22 mouse cellular contexts compared by ENCODE assay signal in genomic region chr3:146686428-146686827, GRCm38 (mm10). TPM values are rescaled to one million over a fixed set of nuclear protein-coding genes. Genes with fewer than 3 reads are reported as not detected.
A peak's percentile ranks its signal among the peaks of the same experiment; 100 is the strongest.
DNase-seq lines count a peak whose midpoint lies in the region; ATAC-seq and TF ChIP-seq lines count a peak whose summit lies in the region.
"Had no signal": no experiment of that assay in that cellular context is flagged by ENCODE, and none has a peak within 500 bp of the region (broad histone marks: within the 10 kb centered on the region; RNA-seq: fewer than 3 reads in every experiment).

No protein-coding gene starts in this region.

- no peak for TF ChIP-seq EP300 in liver, embryonic 14.5 days (IDR thresholded peaks at IDR 0.05; ENCODE audit: low read depth)

- H3K4me3 ChIP-seq in thymus, adult 2 months (ENCODE audit: control insufficient read depth, insufficient read depth, low read length), result no peak overlapping the region
- no peak overlapping the region for H3K4me3 ChIP-seq in liver, embryonic 14.5 days (ENCODE audit: insufficient read depth in 1 of 2, low read depth in 2 of 2, low read length in 2 of 2)
- H3K4me3 ChIP-seq in forebrain, embryonic 10.5 days, result no peak overlapping the region
- H3K4me3 ChIP-seq: hindbrain, embryonic 15.5 days had no signal

- no peaks in the 10 kb centered on the region for H3K27me3 ChIP-seq in thymus, adult 2 months (ENCODE audit: control insufficient read depth, insufficient read depth, low read length)
- peaks cover 17% of the 10 kb centered on the region for H3K27me3 ChIP-seq in liver, embryonic 14.5 days (ENCODE audit: control insufficient read depth, insufficient read depth, low read length)
- peaks cover 33% of the 10 kb centered on the region for H3K27me3 ChIP-seq in forebrain, embryonic 10.5 days (ENCODE audit: poor library complexity, severe bottlenecking)

- peaks cover 20% of the 10 kb centered on the region for H3K4me1 ChIP-seq in thymus, adult 2 months (replicated peaks; ENCODE audit: control insufficient read depth, insufficient read depth, low read length)
- H3K4me1 ChIP-seq in liver, embryonic 14.5 days (replicated peaks; ENCODE audit: control insufficient read depth in 2 of 2, insufficient read depth in 2 of 2, low read length in 1 of 2), result peaks cover 0 to 11% of the 10 kb centered on the region in 2 experiments; a peak in 2 of 4 replicates
- H3K4me1 ChIP-seq in forebrain, embryonic 10.5 days, result peaks cover 25% of the 10 kb centered on the region

- no peak overlapping the region for H3K4me2 ChIP-seq in liver, embryonic 14.5 days (ENCODE audit: low read depth)

- H3K27ac ChIP-seq in thymus, adult 2 months (ENCODE audit: control insufficient read depth, insufficient read depth, low read length), result peak overlapping the region; percentile 27; the same call in 1 of the 2 replicates
- no peak overlapping the region for H3K27ac ChIP-seq in liver, embryonic 14.5 days
- H3K27ac ChIP-seq in forebrain, embryonic 10.5 days, result no peak overlapping the region
- H3K27ac ChIP-seq: hindbrain, embryonic 15.5 days had no signal

- TF ChIP-seq POLR2A in thymus, adult 2 months (IDR thresholded peaks at IDR 0.05; ENCODE audit: control insufficient read depth, extremely low read depth, insufficient read depth, low read length, poor library complexity), result no peak

- DNase-seq in thymus, adult 2 months, result no peak
- DNase-seq in thymus, postnatal 4 days, result no peak
- DNase-seq in MN1 (ENCODE audit: low spot score), result peak; percentile 84
- DNase-seq in liver, embryonic 14.5 days (ENCODE audit: low read depth in 3 of 3, low spot score in 3 of 3), result no peak
- peak; percentile 60 for DNase-seq in naive thymus-derived CD4-positive, alpha-beta T cell, adult 2 months (ENCODE audit: low read depth)
- no peak for DNase-seq in adrenal gland, postnatal 36 days
- DNase-seq in forebrain, embryonic 10.5 days (ENCODE audit: extremely low spot score, low spot score), result no peak
- DNase-seq in kidney, postnatal 25 days, result no peak
- DNase-seq: adrenal gland, adult 8-10 months; cerebellum, adult 9-10 months; heart, postnatal 10 days; kidney, adult 18-20 months; kidney, postnatal 14 days; layer of hippocampus, postnatal 36 days; lung, adult 18-20 months; thymus, postnatal 36 days had no signal

- no peak overlapping the region for H3K9ac ChIP-seq in liver, embryonic 14.5 days (replicated peaks)
- H3K9ac ChIP-seq: hindbrain, embryonic 15.5 days had no signal

- ATAC-seq in liver, embryonic 14.5 days (ENCODE audit: insufficient read depth), result peak; percentile 56
- ATAC-seq: forebrain, embryonic 16.5 days; midbrain, embryonic 16.5 days had no signal

- no peaks in the 10 kb centered on the region for H3K9me3 ChIP-seq in liver, embryonic 14.5 days (ENCODE audit: control insufficient read depth, low read length)
- no peaks in the 10 kb centered on the region for H3K9me3 ChIP-seq in forebrain, embryonic 10.5 days
- H3K9me3 ChIP-seq: hindbrain, embryonic 15.5 days had no signal

- 23% methylated on average over 8 of the region's 8 CpGs for WGBS in thymus, adult 2 months
- 20% methylated on average over 8 of the region's 8 CpGs for WGBS in liver, embryonic 14.5 days (ENCODE audit: insufficient replicate concordance)
- 88% methylated on average over 8 of the region's 8 CpGs for WGBS in forebrain, embryonic 10.5 days

- TF ChIP-seq CTCF in thymus, adult 2 months (IDR thresholded peaks at IDR 0.05; ENCODE audit: borderline replicate concordance, control insufficient read depth, extremely low read depth, insufficient read depth, low read length, poor library complexity), result no peak
- TF ChIP-seq CTCF in liver, embryonic 14.5 days (IDR thresholded peaks at IDR 0.05; ENCODE audit: low read depth), result no peak

- no peaks in the 10 kb centered on the region for H3K36me3 ChIP-seq in thymus, adult 2 months (ENCODE audit: control insufficient read depth, insufficient read depth, low read length)
- H3K36me3 ChIP-seq in liver, embryonic 14.5 days (replicated peaks; ENCODE audit: control insufficient read depth, insufficient read depth, low read depth), result no peaks in the 10 kb centered on the region
- no peaks in the 10 kb centered on the region for H3K36me3 ChIP-seq in forebrain, embryonic 10.5 days (replicated peaks)
- H3K36me3 ChIP-seq: hindbrain, embryonic 15.5 days had no signal

RNA-seq across cellular contexts. Expression of gene Samd13, which starts 1.0 kb away (rescaled TPM):
- 0.60 TPM in 1 of 2 replicates, not detected in the other for polyA plus RNA-seq in thymus, adult 2 months (2012; rRNA removed)
- polyA plus RNA-seq in liver, embryonic 14.5 days (2012; rRNA removed), result 0.06 and 0.27 TPM in 2 replicates
- 0.15 TPM in 1 of 2 replicates, not detected in the other for polyA plus RNA-seq in liver, embryonic 14.5 days (2014; fragmentation: Nextera tagmentation; extraction: Ambion mirVana)
- under 1 TPM in 1 of 2 experiments, not detected in 1; 0.26 TPM for total RNA-seq in adrenal gland, postnatal 36 days (2021)
- polyA plus RNA-seq in forebrain, embryonic 10.5 days (2016; fragmentation: Nextera tagmentation; extraction: Ambion mirVana), result 0.62 and 1.2 TPM in 2 replicates
- total RNA-seq: layer of hippocampus, postnatal 36 days had no signal

RNA-seq across cellular contexts. Expression of gene 4930503B20Rik, which starts 35.3 kb away (rescaled TPM):
- 0.05 TPM in 1 of 2 replicates, not detected in the other for polyA plus RNA-seq in thymus, adult 2 months (2012; rRNA removed)
- polyA plus RNA-seq in liver, embryonic 14.5 days (2012; rRNA removed), result not detected in 2 replicates
- not detected in 2 replicates for polyA plus RNA-seq in liver, embryonic 14.5 days (2014; fragmentation: Nextera tagmentation; extraction: Ambion mirVana)
- not detected for total RNA-seq in adrenal gland, postnatal 36 days (2021)
- polyA plus RNA-seq in forebrain, embryonic 10.5 days (2016; fragmentation: Nextera tagmentation; extraction: Ambion mirVana), result not detected in 2 replicates
- total RNA-seq: adrenal gland, adult 8-10 months; gastrocnemius, postnatal 4 days; heart, postnatal 10 days; layer of hippocampus, postnatal 36 days; left cerebral cortex, postnatal 36 days had no signal
- polyA plus RNA-seq: forebrain, embryonic 16.5 days; hindbrain, embryonic 15.5 days; neural tube, embryonic 14.5 days had no signal

Comparison
In these comparisons a context has a peak if more than half of its experiments do, and no peak if none do; other contexts are left out.
1. DNase-seq: peak in MN1 (single experiment) and naive thymus-derived CD4-positive, alpha-beta T cell, adult 2 months (single experiment); none in thymus, adult 2 months (single experiment), thymus, postnatal 4 days (single experiment), liver, embryonic 14.5 days (0 of 3), adrenal gland, postnatal 36 days (0 of 2), forebrain, embryonic 10.5 days (single experiment) and kidney, postnatal 25 days (0 of 2).